Mouse (Mus musculus) urinary bladder, postnatal 14 days (tissue): ENCODE results near the gene Abcc9.

ENCODE experiments used
- DNase-seq: peaks from one replicate; pipeline ENCODE4 v3.0.0; 2021; ENCODE audit warnings: low spot score

The Abcc9 gene

DNA sequence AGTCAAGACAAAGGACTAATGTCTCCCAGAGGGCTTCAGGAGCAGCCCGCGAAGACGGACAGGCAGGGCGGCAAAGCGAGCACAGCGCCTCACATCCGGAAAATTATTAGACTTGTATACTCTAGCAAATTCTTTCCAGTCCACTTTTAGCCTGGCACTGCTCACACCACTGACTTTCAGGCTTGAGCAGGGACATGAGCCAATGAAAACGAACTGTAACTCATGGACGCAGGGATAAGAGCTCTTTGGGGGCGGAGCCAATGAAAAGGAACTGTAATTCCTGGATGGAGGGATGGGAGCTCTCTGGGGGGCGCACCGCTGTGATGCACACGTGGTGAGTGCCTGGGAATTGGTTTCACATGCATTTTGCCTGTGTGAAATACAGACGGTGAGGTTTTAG, 157.0 kb downstream of the Abcc9 start:
- no peak for DNase-seq

DNA sequence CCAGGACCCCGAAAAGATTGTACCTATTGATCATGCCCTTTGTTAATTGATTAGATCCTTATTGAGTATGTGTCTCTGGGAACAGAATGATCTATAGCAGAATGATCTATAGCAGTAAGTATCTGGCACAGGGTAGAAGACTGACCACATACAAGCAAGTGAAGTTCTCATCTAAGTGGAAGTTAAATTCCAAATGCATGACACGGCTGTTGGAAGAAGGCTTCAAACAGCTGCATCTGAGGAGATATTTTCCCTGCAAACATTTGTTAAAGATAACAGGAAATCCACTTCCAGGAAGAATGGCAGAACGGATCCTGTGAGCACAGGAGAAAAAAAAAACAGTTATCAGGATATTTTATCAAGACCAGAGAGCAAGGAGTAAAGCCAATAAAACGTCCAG, 158.5 kb downstream of the Abcc9 start:
- DNase-seq: no peak

DNA sequence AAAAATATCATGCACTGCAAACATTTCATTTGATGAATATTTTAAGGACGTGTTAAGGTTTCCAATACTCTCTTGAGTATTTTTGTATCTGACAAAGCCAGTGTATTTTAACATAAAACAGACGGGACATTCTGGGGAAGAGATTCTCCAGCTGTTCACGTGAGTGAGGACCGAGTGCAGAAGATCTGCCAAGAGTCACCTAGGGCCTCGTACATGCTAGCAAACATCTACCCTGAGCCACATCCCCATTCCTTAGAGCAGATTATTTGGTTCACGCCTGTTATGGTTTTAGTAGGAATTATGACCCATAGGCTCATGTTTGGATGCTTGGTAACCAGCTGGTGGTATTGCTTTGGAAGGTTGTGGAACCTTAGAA, 159.3 kb downstream of the Abcc9 start:
- no peak for DNase-seq

DNA sequence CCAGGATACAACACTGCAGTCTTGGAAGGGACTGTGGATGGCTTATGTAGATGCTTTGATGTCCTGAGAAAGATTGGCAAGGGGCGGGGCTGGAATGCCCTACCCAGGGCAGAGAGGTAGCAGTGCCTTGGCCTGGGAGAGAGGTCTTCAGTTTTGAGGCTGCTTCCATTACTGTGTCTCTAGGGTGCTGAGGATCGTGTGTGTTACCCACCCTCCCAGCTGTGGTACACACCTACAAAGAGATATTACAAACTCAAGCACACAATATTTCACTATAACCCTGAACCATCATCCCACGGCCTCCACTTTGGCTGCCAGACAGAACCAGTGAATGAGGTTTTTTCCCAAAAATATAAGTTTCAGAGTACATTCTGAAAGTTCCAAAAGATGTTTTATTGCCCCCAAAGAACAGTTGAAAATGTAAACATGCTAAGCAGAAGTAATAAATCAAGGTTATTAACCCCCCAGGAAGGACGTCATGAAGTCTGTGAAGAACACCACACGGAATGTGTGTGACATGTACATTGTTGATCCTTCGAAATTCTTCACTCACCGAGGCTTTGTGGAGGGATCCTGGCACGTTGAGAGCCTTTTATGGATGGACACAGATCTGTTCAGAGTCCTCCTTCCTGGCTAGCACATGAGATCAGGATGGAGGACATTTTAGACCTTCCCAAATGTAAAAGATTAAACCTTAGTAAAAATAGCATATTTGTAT, 159.9 kb downstream of the Abcc9 start:
- DNase-seq: no peak

- DNase-seq: no peak
Measured at GRCm38 (mm10) chr6:142540561-142541160, 161.5 kb downstream of the Abcc9 start.

DNA sequence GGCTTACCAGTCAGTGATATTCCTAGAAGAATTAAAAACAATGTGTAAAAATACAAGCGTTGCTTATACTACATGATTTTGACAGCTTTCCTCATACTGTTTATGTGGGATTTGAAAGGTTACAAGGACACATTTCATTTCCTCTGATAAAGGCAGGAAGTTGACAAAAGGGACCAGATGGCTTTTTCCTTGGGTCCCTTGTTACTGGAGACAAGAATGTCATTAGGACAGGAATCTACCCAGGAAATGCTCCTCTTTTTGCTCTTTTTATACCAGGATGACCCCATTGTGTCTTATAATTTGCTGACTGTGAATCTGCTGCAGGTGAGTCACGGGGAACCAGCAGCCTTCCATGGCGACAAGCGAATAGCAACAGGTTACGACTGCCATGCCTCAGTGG, 162.0 kb downstream of the Abcc9 start:
- DNase-seq: no peak

DNA sequence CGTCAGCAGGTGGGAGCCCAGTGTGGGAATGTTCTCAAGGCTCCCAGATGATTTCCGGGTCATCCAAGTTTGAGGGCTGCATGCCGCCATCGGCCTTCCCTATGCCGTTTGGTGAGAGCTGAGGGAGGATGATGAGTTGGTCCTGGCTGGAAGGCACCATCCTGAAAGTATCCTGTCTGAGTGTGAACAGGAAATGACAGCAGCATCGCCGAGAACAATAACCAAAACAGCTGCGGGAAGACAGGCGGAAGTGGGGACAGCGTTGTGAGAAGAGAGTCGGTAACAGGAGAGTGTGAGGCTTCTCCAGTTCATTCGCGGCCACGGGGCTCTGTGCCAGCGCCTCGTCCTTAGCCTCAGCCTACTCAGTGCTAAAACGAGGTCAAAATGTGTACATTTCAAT, 163.6 kb downstream of the Abcc9 start:
- no peak for DNase-seq
